ENCODE assay signal across 9 mouse cellular contexts in the genomic region with DNA sequence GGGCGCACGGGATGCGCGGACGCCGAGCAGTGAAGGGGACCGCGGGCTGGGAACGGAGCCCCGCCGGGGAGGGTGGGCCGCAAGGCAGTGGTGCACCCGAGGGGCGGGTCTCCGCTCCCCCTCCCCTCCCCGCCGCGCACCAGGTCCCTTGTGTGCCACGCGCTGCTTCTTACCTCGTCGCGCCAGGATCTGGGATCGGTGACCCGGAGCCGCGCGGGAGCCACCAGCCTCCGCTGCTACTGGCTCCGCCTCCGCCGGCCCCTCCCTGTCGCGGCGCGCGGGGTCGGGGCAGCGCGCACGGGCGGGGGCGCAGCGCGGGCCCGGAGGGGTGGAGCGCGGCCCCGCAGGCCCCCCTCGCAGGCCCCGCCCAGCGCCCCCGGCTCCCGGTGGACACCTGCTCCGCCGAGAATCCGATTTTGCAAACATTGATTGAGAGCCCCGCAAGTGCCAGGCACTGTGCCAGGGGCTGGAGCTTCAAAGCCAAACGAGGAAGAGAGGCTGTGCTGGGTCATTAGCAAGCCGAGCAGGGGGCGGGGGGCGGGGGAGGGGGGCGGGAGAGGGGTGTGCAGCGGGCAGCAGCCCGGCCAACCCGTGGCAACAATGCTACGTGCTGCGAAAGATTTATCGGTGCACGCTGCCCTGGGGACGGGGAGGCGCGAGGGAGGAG. TPM values are rescaled to one million over a fixed set of nuclear protein-coding genes. Genes with fewer than 3 reads are reported as not detected.
DNase-seq lines count a peak whose midpoint lies in the region; ATAC-seq and TF ChIP-seq lines count a peak whose summit lies in the region.
"Had no signal": no experiment of that assay in that cellular context is flagged by ENCODE, and none has a peak within 500 bp of the region (broad histone marks: within the 10 kb centered on the region; RNA-seq: fewer than 3 reads in every experiment).

No protein-coding gene starts in this region.

- H3K4me1 ChIP-seq in hindbrain, embryonic 11.5 days (replicated peaks; ENCODE audit: control insufficient read depth, insufficient read depth, low read length), result peaks cover 11% of the 10 kb centered on the region

- peak overlapping the region; percentile 68 for H3K4me3 ChIP-seq in hindbrain, embryonic 11.5 days (ENCODE audit: low read depth, low read length)

- peak overlapping the region; percentile 93 for H3K27ac ChIP-seq in hindbrain, embryonic 11.5 days (ENCODE audit: low read depth, low read length)

- in situ Hi-C loops in Patski (cut with MboI; ENCODE audit: low pct_unique_long_range_greater_than_20kb), result no loop called here

- H3K4me2 ChIP-seq in hindbrain, embryonic 11.5 days (replicated peaks; ENCODE audit: low read depth, low read length), result peak overlapping the region; percentile 92

- H3K27me3 ChIP-seq in Patski, result no peaks in the 10 kb centered on the region
- H3K27me3 ChIP-seq in hindbrain, embryonic 11.5 days (ENCODE audit: control insufficient read depth, insufficient read depth, low read length), result no peaks in the 10 kb centered on the region; the same call in 1 of the 2 replicates

- WGBS in hindbrain, embryonic 11.5 days, result under 1% methylated on average over 61 of the region's 73 CpGs

- POLR2A ChIA-PET in Patski (lab: Charles Lee), result interaction anchor here (1.2 kb wide), 1 partner anchor 25 kb away, joined by 7 read pairs; no protein-coding TSS in a partner anchor

- H3K9ac ChIP-seq in hindbrain, embryonic 11.5 days (ENCODE audit: low read depth, low read length), result peak overlapping the region; percentile 79

- no peak for DNase-seq in Patski (ENCODE audit: low read depth, low spot score)
- DNase-seq in cerebellum, adult 9-10 months, result peak; percentile 91
- peak; percentile 65 to 76 for DNase-seq in frontal cortex, postnatal 10 days (ENCODE audit: low spot score in 2 of 2)
- DNase-seq in hindbrain, embryonic 11.5 days (ENCODE audit: low spot score), result peak; percentile 87
- peak; percentile 68 to 73 for DNase-seq in layer of hippocampus, postnatal 14 days (ENCODE audit: low spot score in 2 of 2)
- DNase-seq in lung, postnatal 10 days, result peak; percentile 79
- DNase-seq in right cerebral cortex, adult 18-20 months, result peak; percentile 76

- CTCF ChIA-PET in Patski (lab: Charles Lee), result interaction anchor here (1.1 to 1.4 kb wide), 2 partner anchors 13 to 42 kb away, joined by 3 to 7 read pairs; no protein-coding TSS in a partner anchor

- ATAC-seq in Patski, result peak; percentile 67
- peak; percentile 91 for ATAC-seq in hindbrain, embryonic 11.5 days (ENCODE audit: low FRiP score)
- ATAC-seq in monocyte, adult 5-6 weeks (replicated peaks; ENCODE audit: insufficient number of reproducible peaks, low FRiP score, low TSS enrichment, poor library complexity, severe bottlenecking), result no peak

- TF ChIP-seq CTCF in Patski (IDR thresholded peaks at IDR 0.05), result no peak

- no peaks in the 10 kb centered on the region for H3K36me3 ChIP-seq in hindbrain, embryonic 11.5 days (ENCODE audit: control insufficient read depth, insufficient read depth, low read length)

- H3K9me3 ChIP-seq in hindbrain, embryonic 11.5 days (ENCODE audit: control insufficient read depth, low read length), result no peaks in the 10 kb centered on the region

RNA-seq across cellular contexts. Expression of a gene that starts 1.4 kb away (rescaled TPM):
- polyA plus RNA-seq in Patski (2021), result 5.2 TPM
- polyA plus RNA-seq in hindbrain, embryonic 11.5 days (2014; fragmentation: Nextera tagmentation; extraction: Ambion mirVana), result 23.3 and 26.5 TPM in 2 replicates
- 10 to 100 TPM; 87.4 to 93.8 TPM for total RNA-seq in layer of hippocampus, postnatal 14 days (2021)
- not detected in 3 replicates for total RNA-seq in monocyte, adult 5-6 weeks (2017)

RNA-seq across cellular contexts. Expression of a gene that starts 14.5 kb away (rescaled TPM):
- polyA plus RNA-seq in Patski (2021), result not detected
- polyA plus RNA-seq in hindbrain, embryonic 11.5 days (2014; fragmentation: Nextera tagmentation; extraction: Ambion mirVana), result 0.09 and 0.13 TPM in 2 replicates
- total RNA-seq in layer of hippocampus, postnatal 14 days (2021), result under 1 TPM; 0.24 to 0.32 TPM
- total RNA-seq in monocyte, adult 5-6 weeks (2017), result 2.0 to 8.0 TPM (median 3.3 TPM) in 3 replicates

RNA-seq across cellular contexts. Expression of a gene that starts 40.0 kb away (rescaled TPM):
- 95.7 TPM for polyA plus RNA-seq in Patski (2021)
- polyA plus RNA-seq in hindbrain, embryonic 11.5 days (2014; fragmentation: Nextera tagmentation; extraction: Ambion mirVana), result 11.4 and 12.1 TPM in 2 replicates
- total RNA-seq in layer of hippocampus, postnatal 14 days (2021), result 100 to 1,000 TPM; 156 to 159 TPM
- 32.4 to 36.2 TPM (median 35.3 TPM) in 3 replicates for total RNA-seq in monocyte, adult 5-6 weeks (2017)

RNA-seq across cellular contexts. Expression of a gene that starts 42.7 kb away (rescaled TPM):
- polyA plus RNA-seq in Patski (2021), result not detected
- polyA plus RNA-seq in hindbrain, embryonic 11.5 days (2014; fragmentation: Nextera tagmentation; extraction: Ambion mirVana), result not detected in 2 replicates
- total RNA-seq in layer of hippocampus, postnatal 14 days (2021), result not detected
- total RNA-seq in monocyte, adult 5-6 weeks (2017), result 2.4 TPM in 1 of 3 replicates, not detected in the others
- polyA plus RNA-seq: frontal cortex, adult 2 months had no signal

Comparison
In these comparisons a context has a peak if more than half of its experiments do, and no peak if none do; other contexts are left out.
1. RNA of a gene that starts 1.4 kb away (total RNA-seq): 87.4 to 93.8 TPM in layer of hippocampus, postnatal 14 days; not detected in monocyte, adult 5-6 weeks; every median in the first group is over 10 times any median in the second.